Mouse (Mus musculus) G1E (cell line): ENCODE measurements around the gene Jak1. TPM values are rescaled to one million over a fixed set of nuclear protein-coding genes. Genes with fewer than 3 reads are reported as not detected.

Experiments used
- ATAC-seq: 2 replicates; pipeline ENCODE4 v1.8.0; 2016; ENCODE audit warnings: mild to moderate bottlenecking; ENCODE audit not compliant: insufficient number of reproducible peaks, poor library complexity, low FRiP score, severe bottlenecking; ENCODE audit errors: extremely low read depth
- DNase-seq: peaks from one replicate; pipeline ENCODE4 v3.0.0; 2012; ENCODE audit warnings: low spot score
- H3K27me3 ChIP-seq: 2 replicates; pipeline ENCODE4 v1.6.1; 2012; ENCODE audit warnings: mild to moderate bottlenecking, low read length, inconsistent platforms; ENCODE audit not compliant: insufficient read depth
- H3K36me3 ChIP-seq: replicated peaks from 2 replicates; pipeline ENCODE3; 2012; ENCODE audit warnings: mild to moderate bottlenecking, inconsistent platforms
- H3K4me1 ChIP-seq: 2 replicates; pipeline ENCODE4 v1.6.1; 2012; ENCODE audit warnings: low read depth, low read length, inconsistent platforms, mixed read lengths; ENCODE audit not compliant: insufficient read depth
- H3K4me3 ChIP-seq: 2 replicates; pipeline ENCODE4 v1.5.1; 2012; ENCODE audit warnings: low read depth, mild to moderate bottlenecking, inconsistent platforms, low read length, moderate library complexity, mixed read lengths
- H3K9me3 ChIP-seq: replicated peaks from 2 replicates; pipeline ENCODE4 v1.6.1; 2012; ENCODE audit warnings: inconsistent platforms
- CTCF ChIP-seq: IDR thresholded peaks from 2 replicates; pipeline ENCODE4 v1.5.1; 2012; ENCODE audit warnings: low read depth, low read length, inconsistent platforms, mixed read lengths
- GATA1 ChIP-seq: IDR thresholded peaks from 2 replicates; pipeline ENCODE4 v1.6.1; 2012; ENCODE audit warnings: borderline replicate concordance, low read length, inconsistent platforms, mixed read lengths
- GATA2 ChIP-seq: IDR thresholded peaks from 2 replicates; pipeline ENCODE4 v1.6.1; 2012; ENCODE audit warnings: low read depth, low read length, inconsistent platforms, borderline replicate concordance
- POLR2AphosphoS5 ChIP-seq: IDR thresholded peaks from 2 replicates; pipeline ENCODE4 v1.6.1; 2012; ENCODE audit warnings: low read depth, low read length, inconsistent platforms; ENCODE audit not compliant: insufficient replicate concordance
- TAL1 ChIP-seq: conservative IDR thresholded peaks from 2 replicates; pipeline ENCODE4 v1.6.1; 2012; ENCODE audit warnings: low read depth, low read length, inconsistent platforms, mixed read lengths
- polyA plus RNA-seq: library from polyadenylated mRNA; stranded (reverse); fragments of >175 nt; gene quantifications from 2 replicates; pipeline ENCODE4 v1.2.3, GENCODE M21; 2012
- total RNA-seq, 2 experiments: library from RNA; stranded (forward) in 1 of 2; stranded (reverse) in 1 of 2; fragments of 200-1000 nt in 1 of 2; fragments of >200 nt in 1 of 2; fragmentation: Nextera tagmentation in 1 of 2; gene quantifications; 2 replicates each; pipeline ENCODE4 v1.2.3; 2014 to 2017

The Jak1 gene
- total and polyA plus RNA-seq, 3 experiments: 89.5 to 253 (median 129) TPM

DNA sequence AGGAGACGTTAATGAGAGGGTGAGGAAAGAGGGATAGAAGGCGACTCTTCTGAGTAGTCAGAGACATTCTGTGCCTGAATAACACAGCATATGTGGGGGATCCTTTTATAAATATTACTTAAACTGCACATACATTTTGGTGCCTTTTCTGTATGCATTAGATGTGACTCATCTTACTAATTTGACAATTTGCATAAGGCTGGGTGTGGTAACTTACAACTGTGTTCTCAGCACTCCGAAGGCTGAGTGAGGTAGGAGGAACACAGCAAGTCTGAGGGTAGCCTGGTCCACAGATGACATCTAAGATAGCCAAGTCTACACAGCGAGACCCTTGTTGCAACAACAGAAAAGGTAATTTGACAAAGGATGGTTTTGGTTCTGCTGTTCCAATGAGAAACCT, 39.0 kb upstream of the Jak1 start:
- Histone ChIP-seq H3K27me3 (peaks cover 43% of the 10 kb centered on the region), H3K36me3 (no peaks in the 10 kb centered on the region), H3K4me1 (peaks cover 20% of the 10 kb centered on the region), H3K4me3 (no peak overlapping the region), H3K9me3 (no peaks in the 10 kb centered on the region)
- TF ChIP-seq POLR2AphosphoS5: no peak
- no peak for TF ChIP-seq GATA2
- no peak for TF ChIP-seq TAL1
- no peak for TF ChIP-seq CTCF
- TF ChIP-seq GATA1: no peak
- no peak for DNase-seq
- no peak for ATAC-seq

DNA sequence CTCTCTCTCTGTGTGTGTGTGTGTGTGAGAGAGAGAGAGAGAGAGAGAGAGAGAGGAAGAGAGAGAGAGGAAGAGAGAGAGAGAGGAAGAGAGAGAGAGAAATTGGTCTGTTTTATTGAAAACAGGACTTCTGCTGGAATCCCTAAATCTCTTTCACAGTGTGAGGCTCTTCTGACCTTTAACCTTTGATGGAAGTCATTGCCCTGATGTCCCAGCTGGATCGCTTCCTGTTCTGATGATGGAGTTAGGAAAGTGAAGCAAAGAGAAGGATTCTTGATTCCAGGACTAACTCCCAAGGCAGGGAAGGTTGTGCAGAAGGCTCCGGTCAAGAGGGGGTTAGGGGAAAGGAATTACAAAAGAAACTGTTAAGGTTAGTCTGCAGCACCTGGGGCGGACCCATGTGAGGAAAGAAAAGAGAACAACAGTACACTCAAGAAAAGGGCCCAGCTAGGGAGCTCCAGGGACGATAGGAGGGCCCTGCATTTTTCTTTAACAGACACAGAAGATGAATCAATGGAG, 35.4 kb upstream of the Jak1 start:
- H3K4me1 ChIP-seq: peaks cover 10% of the 10 kb centered on the region
- H3K9me3 ChIP-seq: no peaks in the 10 kb centered on the region
- no peaks in the 10 kb centered on the region for H3K36me3 ChIP-seq
- peaks cover 35% of the 10 kb centered on the region for H3K27me3 ChIP-seq
- no peak for ATAC-seq
- no peak overlapping the region for H3K4me3 ChIP-seq
- TF ChIP-seq TAL1 (no peak), GATA2 (no peak)
- DNase-seq: no peak

DNA sequence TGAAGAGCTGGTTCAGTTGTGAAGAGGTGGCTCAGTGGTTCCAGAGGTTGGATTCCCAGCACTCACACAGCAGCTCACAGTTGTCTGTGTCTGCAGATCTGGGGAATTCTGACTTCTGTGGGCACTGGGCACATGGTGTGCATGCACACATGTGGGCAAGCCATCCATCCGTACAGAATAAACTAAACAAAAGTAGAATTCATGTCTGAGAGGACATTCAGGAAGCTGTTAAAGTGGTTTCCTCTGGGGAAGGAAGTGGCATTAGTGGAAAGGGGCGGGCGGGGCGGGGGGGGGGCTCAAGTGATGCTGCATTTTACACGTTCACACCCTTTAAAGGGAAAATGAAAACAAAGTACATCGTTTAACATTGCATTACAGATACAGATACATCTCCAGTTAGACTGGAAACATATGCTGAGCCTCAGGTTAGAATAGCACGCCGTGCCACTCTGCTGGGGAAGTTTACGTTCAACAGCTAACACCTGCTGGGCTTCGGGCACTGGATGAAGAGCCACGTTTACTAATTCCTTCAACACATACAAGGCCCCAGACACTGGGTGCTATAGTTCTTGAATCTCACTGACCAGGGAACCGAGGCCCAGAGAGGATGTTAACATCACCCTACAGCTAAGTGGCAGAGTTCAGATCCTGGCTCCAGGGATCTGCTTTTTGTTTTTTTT, 33.4 kb upstream of the Jak1 start:
- Histone ChIP-seq H3K36me3 (no peaks in the 10 kb centered on the region), H3K4me1 (peaks cover 6% of the 10 kb centered on the region), H3K9me3 (no peaks in the 10 kb centered on the region), H3K4me3 (no peak overlapping the region), H3K27me3 (peaks cover 28% of the 10 kb centered on the region)
- TF ChIP-seq CTCF (no peak), POLR2AphosphoS5 (no peak), TAL1 (no peak), GATA2 (no peak), GATA1 (no peak)
- ATAC-seq: no peak
- DNase-seq: no peak

DNA sequence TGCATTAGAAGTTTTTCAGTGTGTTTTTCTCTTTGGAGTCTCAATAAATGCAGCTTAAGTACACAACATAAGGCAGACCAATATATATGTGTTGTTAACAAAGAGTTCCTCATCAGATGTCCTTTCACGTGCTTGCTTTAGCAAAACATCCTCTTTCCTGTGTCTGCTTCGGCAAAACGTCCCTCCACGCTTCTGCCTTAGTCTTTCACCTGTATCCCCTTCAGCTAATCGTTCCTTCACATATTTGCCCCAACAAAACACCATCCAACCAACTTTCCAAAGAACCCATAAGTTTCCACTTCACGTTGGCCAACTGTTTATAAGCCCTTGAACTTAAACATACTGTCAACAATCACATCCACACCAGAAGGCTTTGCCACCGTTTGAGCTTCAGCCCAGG, 31.8 kb upstream of the Jak1 start:
- H3K4me1 ChIP-seq: peaks cover 20% of the 10 kb centered on the region
- no peak for DNase-seq

DNA sequence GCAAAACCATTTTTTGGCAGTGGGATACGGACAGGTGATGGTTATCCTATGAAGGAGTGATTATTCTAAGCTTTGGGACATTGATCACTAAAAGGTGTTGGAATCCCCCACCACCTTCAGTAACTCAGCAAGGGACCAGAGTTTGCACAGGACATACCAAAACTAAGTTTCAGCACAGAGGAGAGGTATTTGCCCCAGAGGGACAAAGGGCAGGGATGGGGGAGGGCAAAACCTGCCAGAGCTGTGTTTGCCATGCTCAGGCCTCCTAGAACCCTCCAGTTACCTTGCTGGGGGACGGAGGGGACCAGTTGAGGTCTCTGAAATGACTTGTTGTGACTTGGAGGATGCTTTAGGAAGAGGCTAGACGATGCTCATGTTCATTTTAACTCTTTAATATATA, 30.7 kb upstream of the Jak1 start:
- no peak for DNase-seq
- Histone ChIP-seq H3K9me3 (no peaks in the 10 kb centered on the region), H3K36me3 (no peaks in the 10 kb centered on the region), H3K4me1 (peaks cover 27% of the 10 kb centered on the region), H3K4me3 (no peak overlapping the region), H3K27me3 (peaks cover 23% of the 10 kb centered on the region)
- no peak for TF ChIP-seq POLR2AphosphoS5
- TF ChIP-seq TAL1: no peak
- no peak for TF ChIP-seq GATA1
- TF ChIP-seq CTCF: no peak
- TF ChIP-seq GATA2: no peak
- ATAC-seq: no peak

More for the DNA sequence above, 31.8 kb upstream of the Jak1 start:
- no peaks in the 10 kb centered on the region for H3K36me3 ChIP-seq
- H3K9me3 ChIP-seq: no peaks in the 10 kb centered on the region
- TF ChIP-seq CTCF: no peak
- TF ChIP-seq GATA2: no peak
- no peak for TF ChIP-seq GATA1
- no peak for TF ChIP-seq TAL1
- TF ChIP-seq POLR2AphosphoS5: no peak
- H3K27me3 ChIP-seq: peaks cover 34% of the 10 kb centered on the region
- ATAC-seq: no peak
- no peak overlapping the region for H3K4me3 ChIP-seq

DNA sequence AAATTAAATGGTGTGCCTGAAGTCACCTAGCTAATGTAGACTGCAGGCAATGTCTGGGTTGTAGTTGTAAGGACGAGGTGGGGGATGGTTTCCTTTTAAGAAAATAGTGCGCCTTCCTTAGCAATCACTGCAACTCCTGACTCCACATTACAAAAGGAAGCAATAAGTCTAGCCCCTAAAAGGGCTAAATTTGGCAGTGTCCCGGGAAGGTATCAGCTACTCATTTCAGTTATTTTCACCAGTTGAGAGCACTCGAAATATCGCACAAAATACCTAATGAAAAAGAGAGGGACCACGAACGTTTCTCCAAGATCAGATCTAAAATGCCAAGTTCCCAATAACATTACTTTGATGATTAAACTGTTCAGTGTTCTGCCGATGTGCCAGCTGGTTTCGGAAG, 28.6 kb upstream of the Jak1 start:
- Histone ChIP-seq H3K36me3 (no peaks in the 10 kb centered on the region), H3K4me3 (no peak overlapping the region), H3K4me1 (peaks cover 26% of the 10 kb centered on the region), H3K27me3 (peaks cover 19% of the 10 kb centered on the region), H3K9me3 (no peaks in the 10 kb centered on the region)
- no peak for ATAC-seq
- TF ChIP-seq TAL1 (no peak), GATA1 (no peak), GATA2 (no peak), POLR2AphosphoS5 (no peak), CTCF (no peak)
- no peak for DNase-seq
